Mouse (Mus musculus): ENCODE data around the gene Ksr2.

DNA sequence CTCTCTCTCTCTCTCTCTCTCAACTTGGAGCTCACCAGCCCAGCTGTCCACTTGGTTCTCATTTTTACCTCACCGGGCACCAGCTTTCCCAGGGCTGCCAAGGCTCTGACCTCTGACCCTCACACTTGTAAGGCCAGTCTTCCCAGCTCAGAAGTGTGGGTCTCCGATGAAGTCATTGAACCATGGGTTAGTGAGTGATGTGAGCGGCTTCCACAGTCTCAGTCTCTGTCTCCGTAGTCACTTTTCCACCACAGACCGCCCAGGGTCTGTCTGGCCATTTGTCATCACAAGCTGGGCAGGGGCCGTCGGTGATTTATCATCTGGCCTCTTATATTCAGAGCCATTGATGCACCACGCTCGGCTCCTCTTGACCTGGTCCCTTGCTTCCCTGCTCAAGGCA lies 43.3 kb downstream of the Ksr2 start:
- TF ChIP-seq CTCF (IDR thresholded peaks at IDR 0.05; ENCODE audit: extremely low read depth, insufficient read depth, low read length) = no peak
- no peak for TF ChIP-seq POLR2A (IDR thresholded peaks at IDR 0.05; ENCODE audit: extremely low read depth, insufficient read depth, low read length)
